14 mouse cellular contexts compared by ENCODE assay signal in the genomic region with DNA sequence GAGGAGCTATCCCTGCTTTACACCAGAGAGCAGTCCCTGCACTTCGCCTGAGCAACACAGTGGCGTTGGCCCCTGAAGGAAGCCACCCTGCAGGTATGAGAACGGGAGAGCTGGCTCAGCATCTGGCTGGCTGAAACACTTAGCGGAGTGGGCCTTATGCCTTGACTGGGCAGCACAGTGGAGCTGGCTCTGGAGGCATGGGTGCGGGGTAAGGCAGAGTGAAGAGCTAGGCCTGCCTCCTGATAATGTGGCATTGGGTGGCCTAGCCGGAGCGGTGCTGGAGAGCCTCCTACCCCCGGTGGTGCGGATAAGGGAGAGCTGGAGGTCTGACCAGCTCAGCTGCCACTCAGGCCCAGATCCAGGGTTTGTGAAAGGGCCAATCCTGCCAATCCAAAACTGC.
"Had no signal": no experiment of that assay in that cellular context is flagged by ENCODE, and none has a peak within 500 bp of the region (broad histone marks: within the 10 kb centered on the region; RNA-seq: fewer than 3 reads in every experiment).

No protein-coding gene starts in this region.

- H3K9me3 ChIP-seq: limb, embryonic 12.5 days; liver, embryonic 13.5 days; midbrain, embryonic 10.5 days; neural tube, embryonic 15.5 days had no signal

- H3K4me3 ChIP-seq: layer of hippocampus, adult 2 months; limb, embryonic 12.5 days; liver, embryonic 13.5 days; midbrain, embryonic 10.5 days; myocyte; neural tube, embryonic 15.5 days had no signal

- H3K27ac ChIP-seq: layer of hippocampus, adult 2 months; limb, embryonic 12.5 days; liver, embryonic 13.5 days; midbrain, embryonic 10.5 days; neural tube, embryonic 15.5 days; stomach, postnatal 0 days had no signal

- H3K36me3 ChIP-seq: limb, embryonic 12.5 days; liver, embryonic 13.5 days; midbrain, embryonic 10.5 days; neural tube, embryonic 15.5 days had no signal

- H3K4me2 ChIP-seq: limb, embryonic 12.5 days; liver, embryonic 13.5 days; neural tube, embryonic 15.5 days had no signal

- H3K4me1 ChIP-seq: limb, embryonic 12.5 days; liver, embryonic 13.5 days; midbrain, embryonic 10.5 days; neural tube, embryonic 15.5 days had no signal

- H3K9ac ChIP-seq: limb, embryonic 12.5 days; liver, embryonic 13.5 days; neural tube, embryonic 15.5 days had no signal

- DNase-seq: kidney, postnatal 10 days; kidney, postnatal 4 days; liver; liver, embryonic 13.5 days; lung, adult 18-20 months; right cerebral cortex, adult 18-20 months; right cerebral cortex, postnatal 25 days; thymus, postnatal 4 days had no signal

- H3K27me3 ChIP-seq: limb, embryonic 12.5 days; liver, embryonic 13.5 days; neural tube, embryonic 15.5 days had no signal
